Mouse (Mus musculus) CD8-positive naive resting alpha-beta T cell, adult 2 months (primary cell): ENCODE data around the gene Chrna10.
A peak's percentile ranks its signal among the peaks of the same experiment; 100 is the strongest.

Experiments
- DNase-seq, 2 experiments: peaks; one replicate each; pipeline ENCODE4 v3.0.0; 2022; ENCODE audit warnings: low read depth in 2 of 2, low spot score in 2 of 2

The Chrna10 gene

DNA sequence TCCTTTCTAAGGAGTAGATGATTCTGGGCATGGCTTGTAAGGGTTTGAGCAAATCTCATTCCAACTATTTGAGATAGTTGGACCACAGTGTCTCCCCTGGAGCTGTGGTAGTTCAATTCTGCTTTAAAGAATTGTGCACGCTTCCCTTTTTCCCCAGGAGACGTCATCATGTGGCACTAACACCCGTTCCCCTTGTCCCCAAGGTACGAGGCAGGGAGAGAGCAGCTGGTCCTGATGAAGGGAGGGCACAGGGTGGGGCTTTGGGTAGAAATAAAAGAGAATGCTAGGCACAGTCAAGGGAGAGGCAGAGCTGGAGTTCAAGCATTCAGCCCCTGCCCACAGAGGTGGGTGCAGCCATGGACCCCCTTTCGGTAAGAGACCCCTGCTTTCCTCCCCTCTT lies 33.8 kb downstream of the Chrna10 start, which contains the start of gene Trpc2:
Gene Trpc2 (plus strand): TSS at position 301 of the 400 bp plus-strand sequence.
- no peak for DNase-seq

DNA sequence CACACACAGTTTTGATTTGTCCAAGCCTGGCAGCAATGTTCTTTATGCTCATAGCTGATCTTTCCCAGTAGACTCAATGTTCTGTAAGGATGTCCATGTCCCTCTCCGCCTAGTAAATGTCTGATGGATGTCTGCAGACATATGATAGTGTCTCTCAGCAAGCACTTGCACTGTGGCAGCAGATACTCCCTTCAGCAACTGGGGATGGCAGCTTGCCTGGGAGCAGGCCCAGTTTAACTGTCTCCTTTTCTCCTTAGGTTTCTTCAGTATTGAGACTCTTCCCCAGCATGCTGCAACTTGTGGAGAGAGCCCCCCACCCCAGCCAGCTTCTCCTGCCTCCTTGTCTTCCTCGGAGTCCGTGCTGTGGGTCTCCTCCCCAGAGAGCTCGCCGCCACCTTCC lies 34.8 kb downstream of the Chrna10 start:
- DNase-seq, result no peak

DNA sequence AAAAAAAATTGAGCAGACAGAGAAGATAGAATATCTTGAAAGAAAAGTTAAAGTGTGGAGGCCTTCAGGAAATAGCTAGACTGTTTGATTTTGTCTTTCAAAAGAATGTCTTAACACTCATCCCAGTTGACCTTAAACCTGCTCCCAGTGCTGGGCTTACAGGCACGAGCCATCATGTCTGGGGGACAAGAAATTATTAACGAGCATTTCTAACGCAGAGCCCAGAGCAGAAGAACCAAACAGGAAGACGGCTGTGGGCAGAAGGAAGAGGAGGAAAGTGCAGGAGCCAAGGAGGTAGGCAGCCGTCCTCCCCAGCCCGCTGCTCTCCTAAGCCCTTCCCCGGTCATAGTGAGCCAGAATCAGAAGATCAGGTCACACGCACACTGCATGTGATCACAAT lies 36.3 kb downstream of the Chrna10 start:
- no peak for DNase-seq

DNA sequence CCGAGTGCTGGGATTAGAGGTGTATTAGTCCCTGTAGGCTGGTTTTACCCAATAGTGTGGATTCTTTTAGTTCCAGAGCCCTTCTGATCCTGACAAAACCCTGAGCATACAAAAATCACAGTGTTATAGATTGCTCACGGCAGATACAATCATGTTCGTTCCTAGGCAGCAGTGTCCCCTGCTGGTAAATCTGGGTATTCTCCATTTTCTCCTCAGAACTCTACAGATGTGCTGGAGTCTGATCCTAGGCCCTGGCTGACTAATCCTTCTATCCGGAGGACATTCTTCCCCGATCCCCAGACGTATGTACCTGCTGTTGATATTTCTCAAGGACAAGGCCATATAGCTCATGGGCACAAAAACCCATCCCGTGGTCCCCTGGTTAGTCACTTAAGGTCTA lies 38.1 kb downstream of the Chrna10 start:
- DNase-seq, result peak in 1 of 2 experiments; percentile 11

DNA sequence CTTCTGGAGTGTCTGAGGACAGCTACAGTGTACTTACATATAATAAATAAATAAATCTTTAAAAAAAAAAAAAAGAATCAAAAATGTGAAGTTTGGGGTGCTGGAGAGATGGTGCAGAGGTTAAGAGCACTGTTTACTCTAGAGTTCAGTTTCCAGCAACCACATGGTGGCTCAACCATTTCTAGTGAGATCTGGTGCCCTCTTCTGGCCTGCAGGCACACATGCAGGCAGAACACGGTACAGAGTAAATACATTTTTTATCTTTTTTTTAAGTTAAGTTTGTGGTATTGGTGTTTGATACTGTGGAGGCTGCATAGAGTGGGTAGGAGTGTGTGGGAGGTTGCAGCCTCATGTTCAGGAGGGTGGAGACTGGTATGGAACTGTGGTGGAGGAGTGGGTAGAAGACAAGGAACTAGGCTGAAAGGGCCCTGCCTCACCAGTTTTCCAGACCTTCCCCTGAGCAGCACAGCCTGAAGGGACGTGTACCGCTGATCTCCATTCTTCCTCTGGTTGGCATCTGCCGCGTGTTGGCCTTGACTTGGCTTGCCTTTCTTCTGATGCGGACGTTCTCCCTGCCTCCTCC lies 39.8 kb downstream of the Chrna10 start:
- DNase-seq, result peak; percentile 14 to 48

DNA sequence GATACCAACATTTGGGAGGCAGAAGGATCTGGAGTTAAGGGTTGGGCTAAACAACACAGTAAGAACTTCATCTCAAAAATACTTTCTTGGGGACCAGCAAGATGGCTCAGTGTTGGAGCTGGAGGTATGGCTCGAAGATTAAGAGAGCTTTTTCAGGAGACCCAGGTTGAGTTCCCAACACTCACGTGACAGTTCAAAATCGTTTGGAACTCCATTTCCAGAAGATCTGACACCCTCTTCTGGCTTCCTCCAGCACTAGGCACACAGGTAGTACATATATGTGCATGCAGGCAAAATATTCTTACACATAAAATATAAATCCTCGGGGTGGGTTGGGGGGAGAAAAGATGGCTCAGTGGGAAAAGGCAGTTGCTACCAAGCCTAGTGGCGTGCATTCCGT lies 50.3 kb downstream of the Chrna10 start:
- no peak for DNase-seq

DNA sequence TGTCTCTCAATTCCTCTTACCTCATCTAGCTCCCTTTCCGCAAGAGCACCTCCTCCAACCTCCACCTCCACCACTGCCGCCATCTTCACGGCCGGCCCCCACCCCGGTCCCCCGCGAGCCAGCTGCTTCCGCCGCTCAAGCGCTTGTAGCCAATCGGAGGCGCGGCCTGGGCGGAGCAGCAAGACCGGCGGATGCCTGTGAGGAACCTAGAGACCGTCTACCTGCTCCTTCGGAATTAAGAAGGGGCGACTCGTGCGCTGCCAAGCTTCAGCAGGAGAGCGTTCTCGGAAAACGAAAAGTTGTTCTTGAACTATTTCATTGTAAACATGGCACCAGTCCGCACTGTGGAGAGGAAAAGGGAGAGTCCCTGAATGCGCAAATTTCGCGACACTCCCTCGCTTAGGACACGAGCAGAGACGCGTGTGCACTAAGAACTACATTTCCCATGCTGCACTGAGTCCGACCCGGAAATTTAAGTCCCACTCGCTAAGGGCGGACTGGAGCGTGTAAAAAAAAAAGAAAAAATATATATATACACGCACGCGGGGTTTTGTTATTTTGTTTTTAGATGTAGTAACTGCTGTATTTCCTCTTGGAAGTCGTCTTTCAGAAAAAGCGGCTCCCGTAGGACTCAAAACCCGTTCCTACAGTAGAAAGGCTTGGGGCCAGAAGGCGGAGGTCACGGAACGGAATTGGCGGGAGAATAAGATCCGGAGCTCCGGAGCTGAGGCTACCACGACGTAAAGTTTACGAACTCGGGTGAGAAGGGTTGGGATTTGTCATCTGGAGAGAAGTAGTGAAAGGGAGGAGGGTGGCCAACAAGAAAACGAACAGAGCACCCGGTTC lies 51.4 kb downstream of the Chrna10 start, which contains the start of the genes Rnf121, Xndc1 and Xntrpc:
Gene Rnf121 (minus strand): TSS at position 424 of the 846 bp plus-strand sequence.
Gene Xndc1 (plus strand): TSS at position 466 of the 846 bp plus-strand sequence.
Gene Xntrpc (plus strand): TSS at position 668 of the 846 bp plus-strand sequence.
- DNase-seq, result peak; percentile 81 to 91

DNA sequence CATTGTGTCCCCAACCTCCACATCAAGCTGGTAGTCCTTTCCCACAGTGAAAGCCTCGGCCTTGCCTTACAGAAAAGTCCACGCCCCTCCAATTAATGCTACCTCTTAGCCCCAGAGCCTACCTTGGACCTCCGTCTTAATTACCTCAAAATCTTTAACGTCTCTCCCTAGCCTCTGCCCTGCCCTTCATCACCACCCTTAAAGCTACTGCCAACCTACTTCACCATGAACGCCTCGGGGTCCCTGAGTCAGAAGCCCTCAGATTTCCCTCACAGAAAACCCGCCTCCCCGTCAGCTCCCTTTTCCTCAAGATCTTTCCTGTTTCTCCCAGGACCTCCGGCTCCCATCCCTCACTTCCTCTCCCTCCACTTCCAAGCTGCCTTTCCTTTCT lies 52.0 kb downstream of the Chrna10 start:
- no peak for DNase-seq

DNA sequence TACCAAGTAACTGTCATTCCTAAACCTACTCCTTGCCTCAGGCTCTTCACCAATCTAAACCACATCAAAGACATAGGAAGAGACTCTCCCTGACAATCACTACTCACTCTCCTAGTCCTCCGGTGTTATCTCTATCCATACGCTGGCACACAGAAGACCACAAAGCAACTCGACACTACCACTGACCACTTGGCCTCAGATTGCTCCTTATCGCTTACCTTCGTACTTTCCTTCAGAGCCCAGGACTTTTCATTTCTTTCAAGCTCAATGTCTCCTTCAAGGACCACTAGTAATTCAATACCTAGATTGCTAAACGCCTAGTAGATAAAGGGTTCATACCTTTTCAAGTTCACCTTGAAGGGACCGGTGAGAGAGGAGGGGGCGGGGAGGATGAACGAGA lies 52.7 kb downstream of the Chrna10 start:
- DNase-seq, result no peak

DNA sequence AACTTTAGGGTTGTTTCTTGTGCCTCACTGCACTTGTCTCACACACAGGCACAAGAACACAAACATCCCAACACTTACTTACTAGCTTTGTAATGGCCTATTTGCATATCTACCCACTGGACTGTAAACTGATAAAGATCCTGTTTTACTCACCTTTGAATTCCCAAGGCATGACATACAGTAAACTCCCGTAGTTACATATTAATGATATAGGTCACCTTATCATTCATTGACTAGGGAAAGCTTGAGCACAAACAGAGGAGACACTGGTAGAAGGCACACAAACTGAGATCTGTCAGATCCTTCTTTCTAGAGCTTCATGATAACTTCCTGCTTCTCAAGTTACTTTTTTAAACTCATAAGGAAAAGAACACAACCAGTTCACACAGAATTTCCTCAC lies 54.4 kb downstream of the Chrna10 start:
- no peak for DNase-seq

DNA sequence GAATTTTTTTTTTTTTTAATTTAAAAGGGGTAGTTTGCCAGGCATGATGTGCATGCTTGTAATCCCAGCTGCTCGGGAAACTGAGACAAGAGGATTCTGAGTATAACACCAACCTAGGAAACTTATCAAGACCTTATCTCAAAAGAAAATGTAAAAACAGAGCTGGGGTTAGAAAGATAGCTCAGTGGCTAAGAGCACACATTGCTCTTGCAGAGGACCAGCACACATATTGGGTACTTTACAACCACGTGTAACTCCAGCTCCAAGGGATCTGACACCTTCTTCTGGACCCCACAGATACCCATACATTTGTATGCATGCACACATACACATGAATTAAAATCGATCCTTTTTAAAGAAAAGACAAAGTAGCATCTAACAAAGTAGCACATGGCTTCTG lies 55.3 kb downstream of the Chrna10 start:
- DNase-seq, result no peak
